Mouse (Mus musculus) gastrocnemius, postnatal 10 days (tissue): ENCODE data around the gene Serbp1. TPM values are rescaled to one million over a fixed set of nuclear protein-coding genes. Genes with fewer than 3 reads are reported as not detected.
A peak's percentile ranks its signal among the peaks of the same experiment; 100 is the strongest.

Experiments used
- DNase-seq: peaks from one replicate; pipeline ENCODE4 v3.0.0; 2021; ENCODE audit warnings: mixed read lengths
- total RNA-seq, 2 experiments: library from RNA; stranded (reverse); gene quantifications; 2 replicates each; pipeline ENCODE4 v1.2.3; 2021

Serbp1 gene
- total RNA-seq, 2 experiments from 2014 or later = 416 to 434 TPM

- no peak for DNase-seq
These were observed 63.3 kb downstream of the Serbp1 start for GRCm38 (mm10) chr6:67301230-67301629.

- DNase-seq = no peak
These were observed 64.5 kb downstream of the Serbp1 start for GRCm38 (mm10) chr6:67302471-67302870.

- no peak for DNase-seq
These were observed 65.2 kb downstream of the Serbp1 start for GRCm38 (mm10) chr6:67303210-67303609.

GRCm38 (mm10) chr6:67308994-67309393, 71.0 kb downstream of the Serbp1 start:
- DNase-seq = no peak

GRCm38 (mm10) chr6:67309752-67310151, 71.8 kb downstream of the Serbp1 start:
- no peak for DNase-seq

- DNase-seq = no peak
These were observed 76.7 kb downstream of the Serbp1 start for GRCm38 (mm10) chr6:67314697-67315096.

- DNase-seq = no peak
These were observed 79.1 kb downstream of the Serbp1 start for GRCm38 (mm10) chr6:67317068-67317467.

GRCm38 (mm10) chr6:67317827-67318338, 79.9 kb downstream of the Serbp1 start:
- no peak for DNase-seq

- peak; percentile 75 for DNase-seq
These were observed 80.5 kb downstream of the Serbp1 start for GRCm38 (mm10) chr6:67318451-67318850.

GRCm38 (mm10) chr6:67323788-67324187, 85.8 kb downstream of the Serbp1 start:
- no peak for DNase-seq

GRCm38 (mm10) chr6:67337943-67338342, 100.0 kb downstream of the Serbp1 start:
- DNase-seq = no peak

GRCm38 (mm10) chr6:67339494-67339893, 101.5 kb downstream of the Serbp1 start:
- DNase-seq = no peak

Other genes starting within 250 kb of the Serbp1 start
- 10 to 100 TPM; 43.1 to 82.0 TPM for gene Gadd45a, start 200.7 kb upstream of the Serbp1 start, total RNA-seq
- gene Il12rb2, start 138.0 kb downstream of the Serbp1 start, total RNA-seq = under 1 TPM in 1 of 2 experiments, not detected in 1; 0.20 TPM